Mouse (Mus musculus) liver, adult (tissue): Measurements from ENCODE around the gene Timm29.

Experiments used
- GATA4 ChIP-seq: IDR thresholded peaks from 2 replicates; pipeline ENCODE4 v1.6.1; 2014; ENCODE audit warnings: mild to moderate bottlenecking, low read length; ENCODE audit not compliant: insufficient replicate concordance

Timm29 gene

DNA sequence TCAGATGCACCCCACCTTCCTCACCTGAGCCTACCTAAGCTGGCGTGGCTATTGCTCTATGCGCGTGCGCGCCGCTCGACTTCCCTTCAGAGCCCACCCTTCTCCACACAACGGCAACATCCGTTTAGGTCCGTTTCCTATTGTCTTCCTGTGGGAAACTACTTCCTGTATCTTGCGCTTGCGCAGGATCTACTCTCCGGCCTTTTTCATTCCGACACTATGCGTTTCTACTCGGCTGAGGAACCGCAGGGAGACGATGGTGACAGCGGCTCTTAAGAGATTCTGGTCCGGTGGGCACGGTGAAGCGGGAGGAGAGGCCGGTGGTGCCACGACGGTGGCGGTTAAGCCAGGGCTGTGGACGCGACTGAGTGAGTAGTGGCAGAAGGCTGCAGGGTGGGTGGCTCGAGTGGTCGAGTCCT, at the start of gene Timm29, which contains the start of gene Yipf2:
TSS of gene Timm29 (plus strand) at position 20 of the 419 bp plus-strand sequence.
TSS of gene Yipf2 (minus strand) at position 126 of the 419 bp plus-strand sequence.
- TF ChIP-seq GATA4, result peak; percentile 9; the same call in 1 of the 2 replicates

DNA sequence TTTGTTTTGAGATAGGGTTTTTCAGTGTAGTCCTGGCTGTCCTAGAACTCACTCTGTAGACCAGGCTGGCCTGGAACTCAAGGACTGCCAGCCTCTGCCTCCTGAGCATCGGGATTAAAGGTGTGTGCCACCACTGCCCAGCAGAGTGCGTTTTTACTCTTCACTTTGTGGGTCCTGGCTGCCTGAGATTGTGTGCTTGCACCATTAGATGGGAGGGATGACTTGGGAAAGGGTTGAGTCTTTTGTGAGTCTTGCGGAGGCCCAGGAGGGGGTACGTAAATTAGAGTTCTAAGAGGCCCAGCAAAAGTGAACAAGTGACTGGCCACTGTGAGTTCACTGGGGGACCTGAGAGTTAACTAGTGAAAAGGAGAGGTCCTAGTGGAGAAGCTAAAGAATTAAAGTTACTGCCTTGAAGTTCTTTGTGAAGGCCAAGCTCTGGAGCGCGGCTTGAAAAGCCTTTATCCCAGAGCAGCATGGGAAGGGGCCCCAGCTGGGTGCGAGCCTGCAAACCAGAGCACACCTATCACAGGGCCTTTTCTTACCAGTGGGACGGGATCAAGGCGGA, 47.1 kb upstream of the Timm29 start:
- TF ChIP-seq GATA4, result no peak

DNA sequence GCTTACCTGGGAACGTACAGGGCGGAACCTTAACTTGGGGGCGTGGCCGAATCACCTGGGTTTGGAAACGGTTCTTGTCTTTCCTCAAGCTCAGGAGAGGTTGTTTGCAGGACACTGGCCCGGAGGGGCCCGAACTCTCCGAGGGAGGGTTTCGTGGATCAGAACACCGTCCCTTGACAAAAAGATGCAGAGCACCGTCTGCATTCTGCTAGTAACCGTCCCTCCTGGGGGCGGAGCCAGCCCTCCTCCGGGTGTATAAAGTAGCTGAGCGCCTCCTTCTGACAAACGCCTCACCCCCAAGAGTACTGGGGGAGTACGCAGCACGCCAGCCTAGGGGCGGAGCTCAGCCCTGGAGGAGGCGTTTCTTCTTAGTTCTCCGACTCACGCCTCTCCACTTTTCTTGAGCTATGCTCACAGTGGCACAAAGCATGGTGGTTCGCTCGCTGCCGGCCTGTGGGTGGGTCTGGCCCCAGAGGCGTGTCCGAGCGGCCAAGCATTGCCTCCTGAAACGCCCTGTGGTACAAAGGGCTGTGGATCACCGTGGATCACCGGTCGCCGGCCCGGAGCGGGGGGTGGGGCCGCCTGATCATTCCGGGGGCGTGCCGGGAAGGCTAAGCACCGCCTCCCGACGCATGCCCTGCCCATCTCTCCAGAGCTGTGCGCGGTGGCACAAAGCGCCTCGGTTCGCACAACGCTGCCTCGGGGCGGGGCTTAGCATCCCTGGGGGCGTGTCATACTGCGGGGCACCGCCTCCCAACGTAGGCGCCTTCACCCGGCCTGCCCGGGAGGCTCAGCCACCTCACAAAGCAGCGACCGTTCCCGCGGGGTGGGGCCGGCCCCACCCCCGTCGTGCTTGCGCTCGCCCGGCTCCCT, 46.4 kb upstream of the Timm29 start:
- no peak for TF ChIP-seq GATA4

DNA sequence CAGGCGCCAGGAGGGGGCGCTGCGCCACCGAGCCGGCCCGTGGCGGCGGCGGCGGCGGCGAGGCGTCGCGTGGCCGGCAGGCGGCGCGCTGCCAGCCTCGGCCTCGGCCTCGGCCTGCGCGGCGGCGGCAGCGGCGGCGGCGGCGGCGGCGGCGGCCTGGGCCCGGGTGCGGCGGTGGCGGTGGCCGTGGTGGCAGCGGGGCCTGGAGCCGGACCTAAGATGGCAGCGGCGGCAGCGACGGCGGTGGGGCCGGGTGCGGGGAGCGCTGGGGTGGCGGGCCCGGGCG, 45.8 kb upstream of the Timm29 start, which contains the start of gene Carm1:
TSS of gene Carm1 (plus strand) at position 106 of the 286 bp plus-strand sequence.
- no peak for TF ChIP-seq GATA4

DNA sequence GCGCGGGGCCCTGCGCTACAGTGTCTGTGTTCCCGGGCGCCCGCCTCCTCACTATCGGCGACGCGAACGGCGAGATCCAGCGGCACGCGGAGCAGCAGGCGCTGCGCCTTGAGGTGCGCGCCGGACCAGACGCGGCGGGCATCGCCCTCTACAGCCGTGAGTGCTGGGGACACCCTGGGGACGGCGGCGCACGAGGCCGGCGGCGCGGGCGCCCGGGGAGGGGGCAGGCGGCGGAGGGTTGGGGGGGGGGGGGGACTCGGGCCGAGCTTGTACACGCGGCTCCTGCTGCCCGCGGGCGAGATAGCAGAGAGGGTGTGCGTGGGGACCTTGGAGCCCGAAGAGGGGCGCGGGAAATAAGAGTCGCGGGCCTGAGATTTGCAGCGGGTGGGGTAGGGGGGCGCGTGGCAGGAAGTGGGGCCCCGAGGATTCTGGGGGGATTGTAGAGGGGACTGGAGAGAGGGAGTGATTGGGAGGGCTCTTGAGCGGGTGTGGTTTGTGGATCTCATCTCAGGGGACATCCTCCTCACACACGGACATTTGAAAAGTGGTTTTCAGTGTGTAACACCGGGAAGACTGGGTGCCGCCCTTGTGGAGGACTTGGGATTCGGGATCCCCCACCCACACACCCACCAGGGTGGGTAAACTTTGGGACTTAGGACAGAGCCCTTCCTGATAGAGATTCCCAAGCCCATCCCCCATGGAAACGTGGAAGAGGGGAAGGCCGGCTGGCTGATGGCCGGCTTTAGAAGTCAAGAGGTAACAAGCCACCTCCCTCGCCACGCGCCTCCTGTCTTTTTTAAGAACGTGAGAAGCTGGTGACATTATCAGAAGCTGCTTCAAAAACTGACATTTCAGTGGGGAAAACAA, 45.2 kb upstream of the Timm29 start:
- TF ChIP-seq GATA4, result peak; percentile 8; the same call in 1 of the 2 replicates

DNA sequence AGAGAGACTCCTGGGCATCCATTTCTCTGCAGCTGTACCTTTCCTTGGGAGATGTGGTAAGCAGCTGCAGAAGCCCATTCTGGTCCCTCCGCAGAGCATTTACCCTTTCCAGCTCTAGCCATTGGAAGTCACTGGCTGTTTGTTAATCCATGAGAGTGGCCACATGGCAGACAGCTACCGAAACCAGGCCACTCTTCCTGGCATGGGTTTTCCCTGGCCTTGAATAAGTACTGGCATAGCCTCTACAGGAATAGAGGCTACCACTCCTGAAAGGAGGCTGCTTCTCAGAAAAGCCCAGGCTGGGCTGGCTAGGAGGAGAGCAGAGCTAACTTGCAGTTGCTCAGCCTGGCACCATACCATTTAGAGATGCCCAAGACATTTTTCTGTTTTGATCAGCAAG, 41.5 kb upstream of the Timm29 start:
- no peak for TF ChIP-seq GATA4

DNA sequence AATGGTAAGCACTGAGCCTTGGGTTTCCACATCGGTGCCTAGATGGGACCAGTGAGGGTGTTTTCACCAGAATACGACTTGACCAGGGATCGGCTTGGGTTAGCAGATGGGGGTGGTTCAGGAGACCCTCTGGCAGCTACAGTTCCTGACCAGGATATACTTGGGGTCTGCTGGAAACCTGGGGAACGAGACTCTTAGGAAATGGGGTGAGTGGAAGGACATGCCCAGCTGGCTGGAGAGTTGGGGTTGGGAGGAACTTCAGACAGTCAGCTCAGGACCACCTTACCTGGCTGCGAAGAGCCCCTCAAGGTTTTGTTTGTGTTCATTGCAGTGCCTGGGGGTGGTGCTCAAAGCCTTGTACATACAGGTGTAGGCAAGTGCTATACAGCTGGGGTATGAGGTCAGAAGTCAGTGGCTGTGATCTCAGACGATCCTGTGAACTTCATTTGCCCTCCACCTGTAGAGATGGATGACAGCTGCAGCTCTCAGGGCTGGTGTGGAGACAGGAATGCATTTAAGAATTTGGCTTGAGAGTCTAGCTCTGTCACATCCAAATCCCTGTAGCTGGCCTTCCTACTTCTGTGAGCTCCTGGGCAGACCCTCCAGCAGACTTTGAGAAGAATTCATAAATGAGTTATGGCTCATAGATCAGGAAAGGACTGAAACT, 38.8 kb upstream of the Timm29 start:
- TF ChIP-seq GATA4, result no peak

DNA sequence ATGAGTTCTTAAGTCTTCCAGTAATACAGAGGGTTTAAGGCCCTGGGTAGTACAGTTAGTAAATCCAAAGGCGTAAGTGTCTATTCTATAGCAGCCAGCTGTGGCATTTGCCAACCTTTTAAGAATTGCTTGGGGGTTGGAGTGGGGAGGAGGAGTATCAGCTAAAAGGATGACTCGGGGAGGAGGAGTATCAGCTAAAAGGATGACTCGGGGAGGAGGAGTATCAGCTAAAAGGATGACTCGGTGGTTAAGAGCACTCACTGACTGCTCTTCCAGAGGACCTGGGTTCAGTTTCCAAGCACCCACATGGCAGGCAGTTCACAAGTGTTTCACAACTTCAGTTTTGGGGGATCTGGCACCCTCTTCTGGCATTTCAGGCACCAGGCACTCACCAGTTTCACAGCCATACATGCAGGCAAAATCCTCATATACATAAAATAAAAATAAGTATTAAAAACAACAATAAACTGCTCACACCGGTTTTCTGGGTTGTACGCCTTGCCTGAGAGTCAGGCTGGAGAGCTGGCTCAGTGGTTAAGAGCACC, 37.3 kb upstream of the Timm29 start:
- TF ChIP-seq GATA4, result no peak

DNA sequence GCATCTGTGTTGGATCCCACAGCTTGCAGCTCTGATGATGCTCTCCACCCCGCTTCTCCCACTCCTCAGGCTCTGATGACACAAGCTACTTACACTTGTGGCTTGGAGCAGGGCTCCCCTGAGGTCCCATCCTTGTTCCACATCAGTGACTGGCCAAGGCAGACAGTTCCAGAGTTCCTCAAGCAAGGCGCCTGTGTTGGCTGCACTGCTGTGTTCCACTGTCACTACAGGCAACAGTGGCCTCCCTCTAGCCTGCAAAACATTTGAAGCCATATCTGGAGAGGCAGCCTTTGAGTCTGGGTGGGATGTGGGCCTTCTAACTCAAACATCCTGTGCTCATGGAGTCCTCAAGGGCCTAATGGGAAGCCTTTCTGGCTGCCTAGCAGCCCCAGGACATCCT, 35.5 kb upstream of the Timm29 start:
- no peak for TF ChIP-seq GATA4

DNA sequence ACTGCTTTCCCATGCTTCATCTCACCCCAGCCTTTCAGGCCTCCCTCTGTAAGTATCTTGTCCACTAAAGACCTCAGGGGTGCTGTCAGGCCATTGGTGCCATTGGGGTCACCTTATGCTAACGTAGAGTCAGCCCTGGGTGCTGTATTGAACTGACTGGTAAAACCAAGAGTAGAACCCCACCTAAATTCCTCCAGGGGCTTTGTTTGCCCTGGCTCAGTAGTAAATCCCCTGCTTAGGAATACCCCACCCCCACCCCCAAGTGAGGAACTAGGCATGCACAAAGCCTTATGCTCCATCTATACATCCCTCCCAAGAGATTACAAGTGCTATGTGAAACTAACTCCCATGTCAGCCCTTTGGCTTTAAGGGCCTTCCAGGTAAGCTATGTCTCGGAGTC, 35.0 kb upstream of the Timm29 start:
- TF ChIP-seq GATA4, result no peak

DNA sequence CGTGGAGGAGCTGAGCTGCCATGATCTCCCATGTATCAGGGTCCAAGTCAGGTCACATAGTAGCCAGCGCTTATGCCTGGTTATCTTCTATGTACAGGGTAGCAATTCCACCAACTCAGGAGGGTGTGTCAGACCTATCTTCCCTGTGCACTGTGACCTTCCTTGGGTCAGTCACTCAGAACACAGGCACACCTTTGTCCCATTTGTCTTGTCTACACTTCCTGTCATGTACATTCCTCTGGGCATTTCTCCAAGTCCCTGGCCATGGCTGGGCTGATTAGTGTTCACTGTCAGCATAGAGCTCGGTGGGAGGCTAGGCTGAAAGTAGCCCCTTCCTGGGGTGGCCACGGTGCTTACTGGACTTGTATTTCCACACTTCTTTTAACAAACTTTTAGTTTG, 34.2 kb upstream of the Timm29 start:
- no peak for TF ChIP-seq GATA4

DNA sequence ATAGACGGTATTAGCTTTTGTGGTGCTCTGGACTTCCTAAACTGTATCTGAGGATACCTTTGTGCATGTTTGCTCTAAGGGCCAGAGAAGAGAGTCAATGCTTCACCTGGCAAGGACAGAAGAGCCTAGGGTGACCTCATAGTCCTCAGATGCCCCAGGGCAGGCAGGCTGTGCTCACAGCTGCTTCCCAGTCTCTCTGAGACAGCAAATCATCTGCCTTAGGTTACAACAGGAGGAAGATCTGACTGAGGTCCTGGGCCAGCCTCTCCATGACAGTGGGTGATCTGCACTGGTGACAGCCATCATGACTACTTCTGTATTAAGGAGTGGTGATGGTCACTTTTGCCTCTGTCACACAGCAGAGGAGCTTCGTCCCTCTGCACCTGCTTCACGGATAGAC, 33.4 kb upstream of the Timm29 start:
- TF ChIP-seq GATA4, result no peak

DNA sequence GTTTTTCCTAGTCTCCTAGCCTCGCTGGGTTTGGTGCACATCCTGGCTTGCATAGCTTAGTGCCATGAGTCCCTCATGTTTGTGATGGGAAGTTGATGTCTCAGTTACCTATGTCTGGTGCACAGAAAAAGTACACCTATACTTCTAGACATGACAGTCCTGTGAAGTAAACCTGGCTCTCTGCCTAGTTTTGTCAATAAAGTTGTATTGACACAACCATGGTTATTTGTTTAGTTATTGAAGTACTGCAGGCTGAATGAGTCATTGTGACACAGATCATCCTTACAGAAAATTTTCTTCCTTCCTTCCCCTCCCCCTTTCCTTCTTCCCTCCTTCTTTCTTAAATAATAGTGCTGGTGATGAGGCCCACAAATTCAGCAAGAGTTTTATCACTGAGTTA, 28.1 kb upstream of the Timm29 start:
- no peak for TF ChIP-seq GATA4

DNA sequence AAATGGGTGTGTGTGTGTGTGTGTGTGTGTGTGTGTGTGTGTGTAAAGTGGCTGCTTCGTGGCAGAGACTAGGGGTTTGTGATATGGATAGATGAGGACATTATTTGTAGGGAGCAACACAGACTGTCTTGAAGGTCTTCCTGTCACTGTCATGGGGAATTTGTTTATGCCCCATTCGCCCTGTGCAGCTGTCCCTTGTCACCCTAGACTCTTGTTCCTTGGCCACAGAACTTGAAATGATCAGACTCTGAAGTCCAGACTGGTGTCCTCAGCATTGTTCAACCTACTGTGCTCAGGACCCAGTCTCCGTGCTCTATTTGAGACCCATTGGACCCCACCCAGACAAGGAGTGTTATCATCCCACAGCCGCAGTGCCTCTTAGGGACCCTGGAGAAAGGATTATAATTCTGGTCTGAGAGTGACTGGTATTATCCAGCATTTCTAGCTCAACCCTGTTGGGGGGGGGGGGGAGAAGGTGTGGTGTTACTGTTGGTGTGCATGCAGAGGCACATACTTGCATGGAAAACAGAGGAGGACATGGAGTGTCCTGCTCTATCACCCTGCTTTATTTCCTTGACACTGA, 27.4 kb upstream of the Timm29 start:
- no peak for TF ChIP-seq GATA4
